Mouse (Mus musculus) limb, embryonic 14.5 days (tissue): ENCODE results near the gene Slc12a6. TPM values are rescaled to one million over a fixed set of nuclear protein-coding genes. Genes with fewer than 3 reads are reported as not detected.

ENCODE experiments used
- ATAC-seq: fragments of 200-750 bp; cut with Nextera tagmentation; 2 replicates; pipeline ENCODE4 v1.8.0; 2017; ENCODE audit warnings: low read depth, moderate number of reproducible peaks, moderate TSS enrichment; ENCODE audit not compliant: low FRiP score
- DNase-seq: peaks from one replicate; pipeline ENCODE4 v3.0.0-alpha.2; 2015; ENCODE audit warnings: low spot score
- H3K27ac ChIP-seq: fragments of 300-500 bp; sonication (generic); replicated peaks from 2 replicates; pipeline ENCODE4 v1.5.1; 2014; ENCODE audit warnings: low read depth, mild to moderate bottlenecking, low read length, moderate library complexity, mixed read lengths
- H3K27me3 ChIP-seq: fragments of 300-500 bp; sonication (generic); 2 replicates; pipeline ENCODE4 v1.6.1; 2014; ENCODE audit warnings: low read length, mixed read lengths; ENCODE audit not compliant: control insufficient read depth, insufficient read depth
- H3K36me3 ChIP-seq: fragments of 300-500 bp; sonication (generic); 2 replicates; pipeline ENCODE4 v1.6.1; 2014; ENCODE audit warnings: mild to moderate bottlenecking, low read length, moderate library complexity, mixed read lengths; ENCODE audit not compliant: control insufficient read depth, insufficient read depth
- H3K4me1 ChIP-seq: fragments of 300-500 bp; sonication (generic); 2 replicates; pipeline ENCODE4 v1.6.1; 2014; ENCODE audit warnings: antibody characterized with exemption, low read length, mixed read lengths; ENCODE audit not compliant: control insufficient read depth, insufficient read depth
- H3K4me2 ChIP-seq: fragments of 300-500 bp; sonication (generic); replicated peaks from 2 replicates; pipeline ENCODE4 v1.6.1; 2014; ENCODE audit warnings: low read depth, mild to moderate bottlenecking, low read length, moderate library complexity; ENCODE audit not compliant: severe bottlenecking
- H3K4me3 ChIP-seq: fragments of 300-500 bp; sonication (generic); replicated peaks from 2 replicates; pipeline ENCODE4 v1.5.1; 2014; ENCODE audit warnings: low read length
- H3K9ac ChIP-seq: fragments of 300-500 bp; sonication (generic); 2 replicates; pipeline ENCODE4 v1.6.1; 2014; ENCODE audit warnings: mild to moderate bottlenecking, low read depth, low read length, moderate library complexity; ENCODE audit not compliant: severe bottlenecking
- H3K9me3 ChIP-seq: fragments of 300-500 bp; sonication (generic); 2 replicates; pipeline ENCODE4 v1.6.1; 2016; ENCODE audit warnings: low read length; ENCODE audit not compliant: control insufficient read depth
- POLR2A ChIP-seq: fragments of 200-500 bp; IDR thresholded peaks from 2 replicates; pipeline ENCODE4 v1.8.0; 2012; ENCODE audit warnings: inconsistent platforms, mild to moderate bottlenecking, moderate library complexity, borderline replicate concordance; ENCODE audit not compliant: insufficient read depth, insufficient read length; ENCODE audit errors: extremely low read depth
- WGBS: fragments of 180-500 bp; shearing (Covaris S2); extraction: QIAGEN DNeasy Blood & Tissue Kit; methylation state at CpG from one replicate; pipeline ENCODE4 v1.1.7; 2014; 5-methylcytosine and 5-hydroxymethylcytosine counted together
- polyA plus RNA-seq, 2 experiments: library from polyadenylated mRNA; depleted of rRNA in 1 of 2; stranded (reverse) in 1 of 2; unstranded in 1 of 2; fragments of >200 nt; fragmentation: Nextera tagmentation in 1 of 2; extraction: Ambion mirVana in 1 of 2; gene quantifications; 2 replicates each; pipeline versions ENCODE4 v1.2.1 to v1.2.3; 2012 to 2014

The Slc12a6 gene
- polyA plus RNA-seq, 2 experiments = 14.1 to 32.5 TPM

DNA sequence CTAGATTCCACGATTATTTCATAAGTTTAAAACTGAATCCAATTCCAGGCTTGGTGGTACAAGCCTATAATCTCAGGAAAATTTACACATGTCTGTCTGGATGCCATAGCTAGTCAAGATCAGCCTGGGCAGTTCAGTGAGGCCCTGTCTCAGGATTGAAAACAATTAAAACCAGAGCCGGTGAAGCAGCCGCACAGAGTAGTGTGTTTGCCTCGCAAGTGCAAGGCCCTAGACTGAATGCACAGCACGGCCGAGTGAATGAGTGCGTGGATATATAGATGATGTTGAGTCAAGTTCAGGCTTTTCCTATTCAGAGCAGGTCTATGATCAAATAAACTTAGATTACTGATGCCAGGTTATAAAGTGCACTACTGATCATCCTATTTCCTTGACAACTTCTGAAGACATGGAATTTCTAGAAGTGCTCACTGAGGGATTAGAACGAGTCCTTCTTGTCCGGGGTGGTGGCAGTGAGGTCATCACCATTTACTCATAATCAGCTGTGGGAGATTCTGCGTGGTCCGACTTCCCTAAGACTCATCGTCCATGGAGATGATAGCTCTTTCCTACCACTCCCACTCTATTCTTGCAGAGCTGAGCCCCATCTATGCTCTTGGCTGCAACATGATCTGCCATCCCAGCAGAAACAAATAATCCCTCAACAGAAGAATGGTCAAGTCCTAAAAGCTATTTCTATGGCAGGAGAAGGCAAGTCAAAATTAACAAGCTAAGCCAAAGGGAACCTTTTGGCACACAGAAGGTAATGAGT is 94.6 kb downstream of the Slc12a6 start:
- H3K27ac ChIP-seq = no peak overlapping the region
- 89% methylated on average over 12 of the region's 12 CpGs for WGBS
- TF ChIP-seq POLR2A = no peak
- DNase-seq (no peak), ATAC-seq (no peak)
- H3K4me3 ChIP-seq = no peak overlapping the region
- no peaks in the 10 kb centered on the region for H3K4me1 ChIP-seq
- no peak overlapping the region for H3K4me2 ChIP-seq
- no peaks in the 10 kb centered on the region for H3K27me3 ChIP-seq
- peaks cover 75% of the 10 kb centered on the region for H3K36me3 ChIP-seq
- no peaks in the 10 kb centered on the region for H3K9me3 ChIP-seq
- H3K9ac ChIP-seq = no peak overlapping the region

DNA sequence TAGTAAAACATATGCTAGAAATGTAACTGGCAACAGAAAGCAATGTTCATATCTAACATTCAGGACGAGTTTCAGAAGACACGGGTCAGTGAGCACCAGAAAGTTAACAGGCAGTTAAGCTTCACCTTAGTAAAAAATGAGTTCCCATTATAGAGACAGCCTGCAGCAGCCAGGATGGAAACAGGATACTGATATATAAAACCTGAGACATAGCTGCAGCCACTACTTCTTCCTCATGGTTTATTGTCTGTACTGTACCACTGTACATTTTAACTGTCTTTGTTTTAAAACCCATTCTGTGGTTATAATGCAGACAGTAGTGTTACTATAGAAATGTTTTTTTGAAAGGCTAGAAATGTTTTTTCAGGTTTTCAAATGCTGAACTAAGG is 95.2 kb downstream of the Slc12a6 start:
- WGBS = 88% methylated on average over 2 of the region's 2 CpGs

GRCm38 (mm10) chr2:112367222-112367621 is 101.6 kb downstream of the Slc12a6 start:
- no peak for TF ChIP-seq POLR2A
- Histone ChIP-seq H3K4me2 (peak overlapping the region; percentile 83), H3K27me3 (no peaks in the 10 kb centered on the region), H3K9me3 (no peaks in the 10 kb centered on the region), H3K4me1 (peaks cover 7% of the 10 kb centered on the region), H3K36me3 (peaks cover 23% of the 10 kb centered on the region), H3K9ac (peak overlapping the region; percentile 77), H3K4me3 (peak overlapping the region; percentile 76), H3K27ac (peak overlapping the region; percentile 77; the same call in 1 of the 2 replicates)
- DNase-seq (no peak), ATAC-seq (peak; percentile 5; the same call in 1 of the 2 replicates)
- WGBS = 23% methylated on average over 15 of the region's 15 CpGs

More for the DNA sequence above, 95.2 kb downstream of the Slc12a6 start:
- Histone ChIP-seq H3K4me2 (no peak overlapping the region), H3K27ac (no peak overlapping the region), H3K36me3 (peaks cover 71% of the 10 kb centered on the region), H3K4me1 (no peaks in the 10 kb centered on the region), H3K9ac (no peak overlapping the region), H3K4me3 (no peak overlapping the region), H3K9me3 (no peaks in the 10 kb centered on the region), H3K27me3 (no peaks in the 10 kb centered on the region)
- TF ChIP-seq POLR2A = no peak
- no peak for ATAC-seq
- DNase-seq = no peak

- H3K4me3 ChIP-seq = peak within 1 kb of the TSS; percentile 76
- no peaks in the 10 kb centered on the region for H3K9me3 ChIP-seq
- TF ChIP-seq POLR2A = peak; percentile 68; the same call in 1 of the 2 replicates
- no peaks in the 10 kb centered on the region for H3K27me3 ChIP-seq
- peaks cover 7% of the 10 kb centered on the region for H3K4me1 ChIP-seq
- peak; percentile 91 for DNase-seq
- peaks cover 18% of the 10 kb centered on the region for H3K36me3 ChIP-seq
- H3K27ac ChIP-seq = peak within 1 kb of the TSS; percentile 77
- 2% methylated on average over 46 of the region's 46 CpGs for WGBS
- ATAC-seq = peak; percentile 89
- H3K9ac ChIP-seq = peak within 1 kb of the TSS; percentile 77
- peak within 1 kb of the TSS; percentile 83 for H3K4me2 ChIP-seq
These were observed 102.4 kb downstream of the Slc12a6 start, which contains the start of gene Emc4 for GRCm38 (mm10) chr2:112367726-112368673. TSS of gene Emc4 (minus strand) at chr2:112368027.

DNA sequence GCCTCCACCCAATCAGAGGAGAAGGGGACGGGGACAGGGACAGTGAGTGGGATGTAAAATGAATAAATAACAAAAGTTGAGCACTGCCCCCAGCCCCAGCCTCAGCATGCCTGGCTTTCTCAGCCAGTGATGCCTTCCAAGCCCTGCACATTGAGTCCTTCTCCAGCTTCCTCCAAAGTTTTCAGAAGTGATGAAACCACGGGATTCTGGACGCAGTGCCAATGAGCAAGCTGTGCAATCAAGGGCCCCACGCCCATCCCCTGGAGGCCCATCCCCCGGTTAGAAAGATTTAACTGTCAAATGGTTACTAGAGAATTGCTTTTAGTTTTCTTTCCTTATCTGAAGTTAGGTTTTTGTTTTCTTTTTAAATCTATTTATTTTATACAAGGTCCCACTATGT is 104.3 kb downstream of the Slc12a6 start:
- Histone ChIP-seq H3K27ac (no peak overlapping the region), H3K4me2 (no peak overlapping the region), H3K4me3 (no peak overlapping the region), H3K9me3 (no peaks in the 10 kb centered on the region), H3K4me1 (peaks cover 7% of the 10 kb centered on the region), H3K36me3 (peaks cover under 1% of the 10 kb centered on the region; the same call in 1 of the 2 replicates), H3K27me3 (no peaks in the 10 kb centered on the region), H3K9ac (no peak overlapping the region)
- TF ChIP-seq POLR2A = no peak
- ATAC-seq = no peak
- 66% methylated on average over 5 of the region's 5 CpGs for WGBS
- no peak for DNase-seq
